21 mouse cellular contexts compared by ENCODE assay signal in the genomic region with DNA sequence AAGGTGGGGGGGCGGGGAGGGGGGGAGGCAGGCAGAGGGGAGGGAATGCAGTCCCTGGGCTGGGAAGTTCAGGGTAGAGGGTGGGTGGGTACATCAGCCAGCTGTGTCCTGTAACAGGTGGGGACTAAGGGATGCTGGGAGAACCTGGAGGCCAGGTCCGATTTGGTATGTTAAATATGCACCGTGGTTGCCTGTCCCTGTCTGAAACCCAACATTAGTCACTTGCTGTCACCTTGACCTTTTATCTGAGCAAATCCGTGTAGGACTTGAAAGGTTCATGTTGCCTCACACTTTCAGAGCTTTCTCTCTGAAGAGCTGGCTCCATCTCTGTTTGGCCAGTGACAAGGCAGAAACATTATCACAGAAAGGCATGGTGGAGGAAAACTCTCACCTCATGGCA. TPM values are rescaled to one million over a fixed set of nuclear protein-coding genes. Genes with fewer than 3 reads are reported as not detected.
A peak's percentile ranks its signal among the peaks of the same experiment; 100 is the strongest.
DNase-seq lines count a peak whose midpoint lies in the region; ATAC-seq and TF ChIP-seq lines count a peak whose summit lies in the region.
"Had no signal": no experiment of that assay in that cellular context is flagged by ENCODE, and none has a peak within 500 bp of the region (broad histone marks: within the 10 kb centered on the region; RNA-seq: fewer than 3 reads in every experiment).

No protein-coding gene starts in this region.

- H3K4me2 ChIP-seq in liver, embryonic 14.5 days (ENCODE audit: low read depth), result peak overlapping the region; percentile 3; the same call in 1 of the 2 replicates
- H3K4me2 ChIP-seq: embryonic facial prominence, embryonic 12.5 days; forebrain, embryonic 13.5 days; heart, embryonic 12.5 days; hindbrain, embryonic 15.5 days; limb, embryonic 13.5 days; midbrain, embryonic 13.5 days had no signal

- 0 out of 2 replicates have a peak, but pooled peaks cover 2% of the 10 kb centered on the region for H3K9me3 ChIP-seq in E14TG2a.4 (ENCODE audit: low read length)
- no peaks in the 10 kb centered on the region for H3K9me3 ChIP-seq in liver, embryonic 14.5 days (ENCODE audit: control insufficient read depth, low read length)
- H3K9me3 ChIP-seq: embryonic facial prominence, embryonic 12.5 days; forebrain, embryonic 13.5 days; G1E; heart, embryonic 12.5 days; hindbrain, embryonic 15.5 days; limb, embryonic 13.5 days; midbrain, embryonic 13.5 days had no signal

- peak; percentile 43 for DNase-seq in heart, adult 11 months
- DNase-seq in heart, postnatal 25 days (ENCODE audit: low spot score), result no peak
- DNase-seq in R1 (ENCODE audit: low read depth, low spot score), result peak; percentile 74
- DNase-seq in liver, embryonic 14.5 days (ENCODE audit: low read depth in 3 of 3, low spot score in 3 of 3), result no peak
- no peak for DNase-seq in kidney, adult 9 months
- no peak for DNase-seq in layer of hippocampus, postnatal 36 days
- DNase-seq: cerebellum, postnatal 10 days; gastrocnemius, postnatal 36 days; heart, postnatal 36 days; lung, postnatal 10 days; thymus, postnatal 36 days had no signal

- WGBS in liver, embryonic 14.5 days (ENCODE audit: insufficient replicate concordance), result 51% methylated on average over 4 of the region's 4 CpGs

- no peak for TF ChIP-seq CTCF in E14TG2a.4 (conservative IDR thresholded peaks at IDR 0.05; ENCODE audit: low read length)
- no peak for TF ChIP-seq CTCF in liver, embryonic 14.5 days (IDR thresholded peaks at IDR 0.05; ENCODE audit: low read depth)

- no peaks in the 10 kb centered on the region for H3K36me3 ChIP-seq in E14TG2a.4 (ENCODE audit: insufficient read depth, low read length)
- no peaks in the 10 kb centered on the region for H3K36me3 ChIP-seq in liver, embryonic 14.5 days (replicated peaks; ENCODE audit: control insufficient read depth, insufficient read depth, low read depth)
- H3K36me3 ChIP-seq: embryonic facial prominence, embryonic 12.5 days; heart, embryonic 12.5 days; hindbrain, embryonic 15.5 days; limb, embryonic 13.5 days; midbrain, embryonic 13.5 days had no signal

- no peak overlapping the region for H3K9ac ChIP-seq in liver, embryonic 14.5 days (replicated peaks)
- H3K9ac ChIP-seq: embryonic facial prominence, embryonic 12.5 days; forebrain, embryonic 13.5 days; heart, embryonic 12.5 days; hindbrain, embryonic 15.5 days; limb, embryonic 13.5 days; midbrain, embryonic 13.5 days had no signal

- H3K27ac ChIP-seq in liver, embryonic 14.5 days, result no peak overlapping the region; the same call in 1 of the 2 replicates
- H3K27ac ChIP-seq: embryonic facial prominence, embryonic 12.5 days; forebrain, embryonic 13.5 days; hindbrain, embryonic 15.5 days; limb, embryonic 13.5 days; midbrain, embryonic 13.5 days had no signal

- no peak for ATAC-seq in liver, embryonic 14.5 days (ENCODE audit: insufficient read depth)
- ATAC-seq: forebrain, embryonic 13.5 days; intestine, postnatal 0 days; midbrain, embryonic 13.5 days had no signal

- peak overlapping the region; percentile 42 for H3K4me3 ChIP-seq in E14TG2a.4 (replicated peaks; ENCODE audit: low read length)
- no peak overlapping the region for H3K4me3 ChIP-seq in liver, embryonic 14.5 days (ENCODE audit: insufficient read depth in 1 of 2, low read depth in 2 of 2, low read length in 2 of 2)
- H3K4me3 ChIP-seq: embryonic facial prominence, embryonic 12.5 days; erythroblast, embryonic 14.5 days; forebrain, embryonic 13.5 days; heart, embryonic 12.5 days; hindbrain, embryonic 15.5 days; limb, embryonic 13.5 days; midbrain, embryonic 13.5 days had no signal

- peaks cover 46% of the 10 kb centered on the region for H3K4me1 ChIP-seq in E14TG2a.4 (replicated peaks; ENCODE audit: low read depth, low read length)
- peaks cover 11 to 24% of the 10 kb centered on the region in 2 experiments for H3K4me1 ChIP-seq in liver, embryonic 14.5 days (replicated peaks; ENCODE audit: control insufficient read depth in 2 of 2, insufficient read depth in 2 of 2, low read length in 1 of 2)

- TF ChIP-seq EP300 in liver, embryonic 14.5 days (IDR thresholded peaks at IDR 0.05; ENCODE audit: low read depth), result no peak

- intact Hi-C loops in heart, postnatal 25 days (cut with DNase I), result no loop called here

- no peaks in the 10 kb centered on the region for H3K27me3 ChIP-seq in E14TG2a.4 (ENCODE audit: insufficient read depth, low read length)
- H3K27me3 ChIP-seq in liver, embryonic 14.5 days (ENCODE audit: control insufficient read depth, insufficient read depth, low read length), result no peaks in the 10 kb centered on the region
- H3K27me3 ChIP-seq: embryonic facial prominence, embryonic 12.5 days; forebrain, embryonic 13.5 days; heart, embryonic 12.5 days; hindbrain, embryonic 15.5 days; limb, embryonic 13.5 days; midbrain, embryonic 13.5 days had no signal

RNA-seq across cellular contexts. Expression of a gene that starts 3.9 kb away (rescaled TPM):
- 10 to 100 TPM; 40.1 to 45.7 TPM for total RNA-seq in heart, postnatal 25 days (2021)
- 79.8 and 111 TPM in 2 replicates for polyA plus RNA-seq in liver, embryonic 14.5 days (2012; rRNA removed)
- 116 and 130 TPM in 2 replicates for polyA plus RNA-seq in liver, embryonic 14.5 days (2014; fragmentation: Nextera tagmentation; extraction: Ambion mirVana)
- total RNA-seq in layer of hippocampus, postnatal 36 days (2021), result 10 to 100 TPM; 38.8 to 41.2 TPM

RNA-seq across cellular contexts. Expression of a gene that starts 53.3 kb away (rescaled TPM):
- total RNA-seq in heart, postnatal 25 days (2021), result 1,000 to 10,000 TPM; 2,502 to 2,645 TPM
- 121 and 190 TPM in 2 replicates for polyA plus RNA-seq in liver, embryonic 14.5 days (2012; rRNA removed)
- polyA plus RNA-seq in liver, embryonic 14.5 days (2014; fragmentation: Nextera tagmentation; extraction: Ambion mirVana), result 207 and 223 TPM in 2 replicates
- total RNA-seq in layer of hippocampus, postnatal 36 days (2021), result 100 to 1,000 TPM; 499 to 538 TPM

Comparison
In these comparisons a context has a peak if more than half of its experiments do, and no peak if none do; other contexts are left out.
1. DNase-seq: peak in heart, adult 11 months (single experiment) and R1 (single experiment); none in heart, postnatal 25 days (single experiment), liver, embryonic 14.5 days (0 of 3), kidney, adult 9 months (single experiment) and layer of hippocampus, postnatal 36 days (0 of 2).
2. RNA of a gene that starts 53.3 kb away (total RNA-seq): 2,502 to 2,645 TPM in heart, postnatal 25 days; 499 to 538 TPM in layer of hippocampus, postnatal 36 days; every median in the first group is over 4 times any median in the second.